Mouse (Mus musculus) adrenal gland, postnatal 25 days (tissue): Measurements from ENCODE around the gene Coa3. TPM values are rescaled to one million over a fixed set of nuclear protein-coding genes. Genes with fewer than 3 reads are reported as not detected.

Source experiments
- total RNA-seq: library from RNA; stranded (reverse); gene quantifications from 2 replicates; pipeline ENCODE4 v1.2.3, GENCODE M21; 2021

Coa3 gene
- total RNA-seq, 1 experiment from 2014 or later: 67.9 TPM

Other genes starting within 250 kb of the Coa3 start
- gene Naglu, start 209.1 kb downstream of the Coa3 start, total RNA-seq: 39.3 and 54.1 TPM in 2 replicates
- gene Hsd17b1, start 200.7 kb downstream of the Coa3 start, total RNA-seq: 2.6 and 3.3 TPM in 2 replicates
- gene Coasy, start 196.5 kb downstream of the Coa3 start, total RNA-seq: 93.5 and 115 TPM in 2 replicates
- 55.2 and 70.0 TPM in 2 replicates for gene Mlx, start 191.8 kb downstream of the Coa3 start, total RNA-seq
- gene Psmc3ip, start 183.7 kb downstream of the Coa3 start, total RNA-seq: 7.1 and 9.4 TPM in 2 replicates
- gene Retreg3, start 159.2 kb downstream of the Coa3 start, total RNA-seq: 53.5 and 64.1 TPM in 2 replicates
- 42.1 and 50.1 TPM in 2 replicates for gene Tubg1, start 159.2 kb downstream of the Coa3 start, total RNA-seq
- 5.7 and 6.4 TPM in 2 replicates for gene Tubg2, start 123.2 kb downstream of the Coa3 start, total RNA-seq
- 6.6 and 9.1 TPM in 2 replicates for gene Cntnap1, start 108.6 kb downstream of the Coa3 start, total RNA-seq
- 31.1 and 36.4 TPM in 2 replicates for gene Plekhh3, start 107.8 kb downstream of the Coa3 start, total RNA-seq
- gene Ccr10, start 103.7 kb downstream of the Coa3 start, total RNA-seq: 0.18 TPM in 1 of 2 replicates, not detected in the other
- 37.3 and 49.6 TPM in 2 replicates for gene Ezh1, start 52.7 kb downstream of the Coa3 start, total RNA-seq
- gene Ramp2, start 33.1 kb downstream of the Coa3 start, total RNA-seq: 53.9 and 57.0 TPM in 2 replicates
- gene Vps25, start 25.4 kb downstream of the Coa3 start, total RNA-seq: 112 and 116 TPM in 2 replicates
- 1.7 and 2.6 TPM in 2 replicates for gene Wnk4, start 18.5 kb downstream of the Coa3 start, total RNA-seq
- gene Cntd1, start 102 bp downstream of the Coa3 start, total RNA-seq: 0.67 and 0.73 TPM in 2 replicates
- 117 and 159 TPM in 2 replicates for gene Becn1, start 23.2 kb upstream of the Coa3 start, total RNA-seq
- gene Psme3, start 37.1 kb upstream of the Coa3 start, total RNA-seq: 126 and 131 TPM in 2 replicates
- 4.6 and 6.5 TPM in 2 replicates for gene Aoc2, start 45.9 kb upstream of the Coa3 start, total RNA-seq
- gene Aoc3, start 51.5 kb upstream of the Coa3 start, total RNA-seq: 30.8 and 35.7 TPM in 2 replicates
- 1.8 TPM in 2 replicates for gene G6pc, start 88.4 kb upstream of the Coa3 start, total RNA-seq
- gene Aarsd1, start 138.5 kb upstream of the Coa3 start, total RNA-seq: 34.0 and 36.3 TPM in 2 replicates
- gene Gm27029, start 145.7 kb upstream of the Coa3 start, total RNA-seq: 3.7 and 4.2 TPM in 2 replicates
- gene Rundc1, start 146.0 kb upstream of the Coa3 start, total RNA-seq: 26.3 and 26.4 TPM in 2 replicates
- gene Ptges3l, start 146.2 kb upstream of the Coa3 start, total RNA-seq: 3.2 and 3.9 TPM in 2 replicates
- 74.2 and 91.6 TPM in 2 replicates for gene Rpl27, start 163.2 kb upstream of the Coa3 start, total RNA-seq
- 33.5 and 39.5 TPM in 2 replicates for gene Ifi35, start 169.3 kb upstream of the Coa3 start, total RNA-seq
- gene Rnd2, start 185.9 kb upstream of the Coa3 start, total RNA-seq: 8.1 and 11.1 TPM in 2 replicates
- gene Vat1, start 187.1 kb upstream of the Coa3 start, total RNA-seq: 104 and 112 TPM in 2 replicates